Mouse (Mus musculus): ENCODE results near the gene Tomm40l.
A peak's percentile ranks its signal among the peaks of the same experiment; 100 is the strongest.
"Not testable (repeated sequence)": the region's sequence is repeated elsewhere in the genome, so short reads cannot be mapped to it uniquely, and the experiment has no call there.

Gene Tomm40l

DNA sequence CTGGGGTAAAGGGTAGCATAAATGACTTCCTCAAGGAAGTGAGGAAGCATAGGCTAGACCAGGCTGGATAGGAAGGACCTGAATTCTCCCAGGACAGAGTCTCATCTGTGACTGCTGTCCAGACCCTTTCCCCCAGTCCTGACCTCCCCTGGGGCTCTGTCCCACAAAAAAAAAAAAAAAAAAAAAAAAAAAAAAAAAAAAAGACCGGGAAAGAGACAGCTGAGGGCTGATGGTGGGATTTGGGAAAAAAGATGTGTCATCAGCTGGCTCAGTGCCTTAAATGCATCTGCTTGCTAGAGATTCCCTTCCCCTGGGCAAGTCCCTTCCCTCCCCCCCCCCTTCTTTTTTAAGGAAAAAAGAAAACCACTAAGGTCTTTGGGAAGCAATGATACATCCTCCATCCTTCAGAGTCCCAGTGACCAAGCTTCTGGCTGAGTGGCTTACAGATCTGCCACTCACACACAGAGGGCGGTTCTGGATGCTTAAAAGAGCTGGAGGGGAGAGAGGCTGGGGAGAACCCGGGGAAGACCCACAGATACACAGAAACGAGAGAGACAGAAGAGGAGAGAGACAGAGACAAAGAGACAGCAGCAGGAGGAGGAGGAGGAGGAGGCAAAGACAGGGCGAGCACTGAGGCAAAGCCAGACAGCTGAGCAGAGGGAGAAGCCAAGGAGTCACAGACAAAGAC is 27.7 kb upstream of the Tomm40l start, which contains the start of gene Adamts4:
TSS of gene Adamts4 (plus strand) at position 509 of the 688 bp plus-strand sequence.
- no peak for DNase-seq

DNA sequence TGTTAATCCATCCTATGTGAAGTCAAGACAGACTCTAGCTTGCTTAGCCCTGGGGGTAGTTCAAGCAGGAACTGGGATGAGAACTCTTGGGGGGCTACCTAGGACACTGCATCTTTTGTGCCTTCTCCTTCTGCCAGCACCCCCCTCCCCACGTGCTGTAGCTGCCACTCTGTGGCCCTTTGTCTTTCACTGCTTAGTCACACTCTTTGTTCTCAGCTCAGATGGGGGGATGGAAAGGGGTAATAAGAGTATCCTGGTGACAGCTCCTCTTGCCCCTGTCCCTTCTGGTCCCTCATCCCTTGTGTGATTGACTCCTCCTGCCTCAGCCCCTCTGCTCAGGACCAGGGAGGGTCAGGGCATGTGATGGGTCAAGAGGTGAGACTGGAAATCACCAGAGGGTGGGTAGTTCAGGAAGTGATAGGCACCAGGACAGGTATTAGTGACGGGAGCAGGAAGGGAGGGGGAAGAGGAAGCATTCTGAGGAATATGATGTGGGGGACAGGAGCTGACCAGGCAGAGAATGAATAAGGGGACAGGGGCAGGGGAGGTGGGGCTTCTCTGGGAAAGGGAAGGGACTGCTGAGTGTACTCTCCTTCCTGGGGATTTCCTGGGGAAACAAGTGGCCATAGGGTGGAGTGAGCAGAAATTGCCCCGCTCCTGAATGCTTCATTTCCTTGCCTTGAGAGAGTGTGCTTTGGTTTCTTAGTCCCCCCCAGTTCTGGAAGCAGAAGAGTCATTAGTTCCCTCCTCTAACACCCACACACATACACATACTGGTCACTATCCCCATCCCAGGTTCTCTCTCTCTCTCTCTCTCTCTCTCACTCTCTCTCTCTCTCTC is 26.3 kb upstream of the Tomm40l start:
- DNase-seq: no peak

DNA sequence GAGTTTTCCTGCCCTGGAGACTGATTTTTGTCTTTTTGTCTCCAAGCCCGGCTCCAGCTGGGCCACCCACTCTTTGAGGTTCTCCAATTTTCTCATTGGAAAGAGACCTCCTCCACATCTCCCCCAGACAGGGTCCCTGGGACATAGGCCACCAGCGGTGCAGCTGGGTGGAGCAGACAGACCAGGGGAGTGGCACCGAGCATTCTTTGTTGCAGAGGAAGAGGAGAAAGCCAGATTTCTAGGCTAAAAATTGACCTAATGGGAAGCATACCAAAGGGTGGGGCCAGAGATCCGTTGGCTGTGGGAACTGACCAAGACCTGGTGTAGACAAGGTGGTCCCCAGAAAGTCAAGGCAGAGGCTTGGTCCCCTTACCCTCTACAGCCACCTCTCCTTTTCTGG is 25.6 kb upstream of the Tomm40l start:
- no peak for DNase-seq

DNA sequence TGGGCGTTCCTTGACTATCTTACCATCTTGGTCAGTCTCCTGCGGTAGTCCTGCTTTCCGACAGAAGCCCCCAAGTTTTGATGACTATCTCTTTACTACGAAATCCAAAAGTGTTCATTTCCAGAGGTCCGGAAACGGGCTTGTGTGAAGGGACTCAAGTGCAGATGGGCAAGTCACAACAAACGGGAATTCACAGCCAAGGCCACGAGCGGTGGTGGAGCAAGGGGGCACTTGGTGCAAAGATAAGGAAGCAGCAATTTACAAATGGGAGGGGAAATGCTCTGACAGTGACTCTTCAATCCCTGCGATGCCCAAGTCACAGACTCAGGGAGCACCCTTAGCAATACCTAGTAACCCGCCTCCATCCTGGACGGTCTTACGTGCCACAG is 25.1 kb upstream of the Tomm40l start:
- no peak for DNase-seq

DNA sequence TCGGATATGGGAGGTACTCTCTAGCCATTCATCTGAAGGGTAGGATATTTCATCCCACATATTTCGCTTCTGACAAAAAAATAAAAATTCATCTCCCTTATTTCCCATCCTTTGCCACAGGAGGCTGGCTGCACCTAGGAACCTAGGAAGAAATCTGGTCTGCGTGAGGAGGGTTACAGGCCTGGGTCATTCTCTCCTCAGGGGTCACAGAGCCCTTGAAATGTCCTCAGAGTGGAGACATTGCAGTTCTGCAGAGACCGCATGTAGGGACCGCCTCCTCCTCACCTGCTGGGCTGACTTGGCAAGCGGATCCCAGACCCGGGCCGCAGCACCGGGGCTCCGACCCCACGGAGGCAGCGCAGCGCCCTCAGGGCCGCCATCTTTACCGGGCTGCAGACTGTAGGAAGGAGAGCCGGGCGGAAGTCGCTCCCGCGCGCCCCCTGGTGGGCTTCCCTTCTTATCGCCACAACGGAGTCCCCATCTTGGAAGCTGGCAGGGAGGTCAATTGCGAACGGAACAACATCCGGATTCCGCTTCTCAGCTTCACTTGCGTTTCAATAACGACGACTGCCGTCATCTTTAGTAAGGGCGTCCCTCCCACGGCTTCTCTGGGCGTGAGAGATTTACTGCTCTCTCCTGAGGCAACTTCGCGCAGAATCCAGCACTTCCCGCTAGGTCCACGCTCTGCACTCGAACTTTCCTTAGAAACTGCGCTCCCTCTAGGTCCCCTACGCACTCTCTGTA is 24.6 kb upstream of the Tomm40l start:
- DNase-seq: peak; percentile 98

DNA sequence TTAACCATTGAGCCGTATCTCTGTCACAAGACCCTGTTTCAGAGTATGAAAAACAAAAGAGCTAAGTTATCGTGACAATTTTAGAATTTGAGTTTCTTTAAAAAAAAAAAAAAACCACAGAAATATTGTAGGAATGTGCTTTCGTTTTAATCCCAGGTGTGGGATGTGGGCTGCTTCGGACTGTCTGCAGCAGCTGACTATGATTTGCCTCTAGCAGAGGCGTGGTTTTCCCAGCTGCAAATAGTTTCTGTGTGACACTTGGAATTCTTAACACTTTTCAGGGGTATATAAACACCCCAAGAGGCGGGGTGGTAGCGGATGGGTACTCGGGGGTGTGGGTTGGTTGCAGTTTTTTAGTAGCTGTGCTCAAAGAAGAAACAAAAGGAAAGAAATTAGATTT is 23.0 kb upstream of the Tomm40l start:
- DNase-seq: no peak

DNA sequence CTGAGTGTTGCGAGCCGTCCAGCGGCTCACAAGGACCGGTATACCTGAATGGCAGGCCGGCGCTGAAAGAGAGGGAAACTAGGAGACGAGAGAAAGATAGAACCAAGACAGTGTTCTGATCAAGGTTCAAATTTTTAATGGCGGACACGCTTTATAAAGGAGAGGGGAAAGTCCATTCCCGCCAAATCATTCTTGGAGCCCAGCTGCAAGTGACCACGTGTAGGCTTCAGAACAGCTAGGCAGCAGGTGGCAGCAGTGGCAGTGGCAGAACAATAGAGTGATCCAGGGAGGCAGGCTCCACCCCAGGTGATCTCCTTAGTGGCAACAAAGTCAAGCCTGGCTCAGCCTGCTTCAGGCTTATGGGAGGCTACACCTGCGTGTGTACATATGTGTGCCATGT is 19.6 kb upstream of the Tomm40l start:
- DNase-seq: not testable (repeated sequence)

DNA sequence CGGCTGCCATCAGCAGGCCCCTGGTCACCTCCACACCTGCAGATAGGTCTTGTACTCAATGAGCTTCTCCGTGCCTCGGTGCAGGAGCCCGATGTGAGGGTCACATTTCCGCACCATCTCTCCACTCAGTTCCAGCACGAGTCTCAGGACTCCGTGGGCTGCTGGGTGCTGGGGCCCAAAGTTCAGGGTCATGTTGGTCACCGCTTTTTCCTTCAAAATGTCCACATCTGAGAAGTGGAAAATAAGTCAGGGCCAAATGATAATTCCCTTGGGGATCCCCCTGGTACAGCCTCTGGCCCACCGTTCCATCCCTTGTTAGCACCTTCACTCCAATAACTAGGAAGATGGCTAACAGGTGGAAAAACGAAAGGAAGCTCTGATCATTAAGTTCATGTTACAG is 18.6 kb upstream of the Tomm40l start:
- DNase-seq: no peak

DNA sequence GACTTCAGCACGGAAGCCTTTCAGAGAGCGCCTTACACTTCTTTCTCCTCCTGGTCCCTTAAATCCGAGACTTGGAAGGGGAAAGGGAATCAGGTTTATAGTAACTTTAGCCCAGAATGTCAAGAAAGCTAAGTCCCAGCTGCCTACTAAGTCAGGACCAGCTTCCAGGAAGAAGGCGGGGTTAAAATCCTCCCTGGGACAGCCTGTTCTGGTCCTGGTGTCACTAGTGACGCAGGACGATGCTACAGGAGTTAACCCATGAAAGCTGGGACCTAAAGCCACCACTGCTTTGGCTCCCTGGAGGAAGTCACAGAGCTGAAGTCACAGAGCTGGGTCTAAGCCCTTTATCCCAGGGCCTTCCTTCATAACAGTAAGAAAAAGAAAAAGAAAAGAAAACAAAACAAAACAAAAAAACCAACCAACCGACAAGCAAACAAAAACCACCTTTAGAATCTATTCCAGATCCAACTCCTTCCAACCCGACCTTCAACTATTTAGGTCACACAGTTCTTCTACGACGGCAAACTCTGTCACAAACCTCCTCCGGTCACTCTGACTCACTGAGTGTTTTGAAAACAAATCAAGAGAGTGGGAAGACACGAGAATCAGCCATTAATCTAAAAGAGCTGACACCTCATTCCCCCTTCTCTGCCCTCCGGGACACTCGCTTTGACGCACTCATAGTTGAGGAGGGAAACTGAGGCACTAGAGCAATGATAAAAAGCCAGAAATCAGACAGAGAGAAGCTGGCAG is 17.9 kb upstream of the Tomm40l start:
- no peak for DNase-seq

DNA sequence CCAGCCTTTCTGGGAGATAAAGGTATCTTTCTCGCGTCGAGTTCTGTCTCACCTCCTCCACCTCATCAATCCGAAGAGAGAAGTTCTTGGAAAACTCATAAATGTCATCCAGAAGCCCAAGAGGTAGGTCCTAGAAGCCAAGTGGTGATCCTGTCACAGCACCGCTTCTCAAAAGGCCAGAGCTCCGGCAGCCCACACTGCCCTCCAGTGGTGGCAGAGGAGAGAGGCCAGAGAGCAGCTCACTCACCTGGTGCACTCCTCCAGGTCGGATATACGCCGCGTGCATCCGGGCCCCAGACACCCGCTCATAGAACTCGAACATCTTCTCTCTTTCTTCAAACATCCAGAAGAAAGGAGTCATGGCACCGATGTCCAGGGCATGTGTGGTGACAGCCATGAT is 16.1 kb upstream of the Tomm40l start:
- peak; percentile 54 for DNase-seq

DNA sequence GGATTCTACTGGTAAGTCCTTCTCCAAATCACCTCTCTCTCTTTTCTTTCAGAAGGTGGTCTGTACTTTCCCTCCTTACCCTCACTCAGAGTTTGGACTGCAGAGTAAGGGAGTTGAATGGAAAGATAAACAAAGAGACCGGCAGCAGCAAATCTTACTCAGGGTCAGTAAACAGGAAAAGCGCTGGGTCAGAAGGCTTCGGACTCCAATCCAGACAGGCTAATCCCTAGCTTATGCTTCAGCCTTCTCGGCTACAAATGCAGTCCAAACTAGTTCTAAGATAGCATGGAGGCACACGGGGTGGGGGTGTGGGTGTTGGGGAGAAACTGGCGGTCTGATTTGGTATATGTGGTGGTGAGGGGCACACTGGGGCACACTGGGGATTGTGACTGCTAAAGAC is 15.1 kb upstream of the Tomm40l start:
- no peak for DNase-seq

DNA sequence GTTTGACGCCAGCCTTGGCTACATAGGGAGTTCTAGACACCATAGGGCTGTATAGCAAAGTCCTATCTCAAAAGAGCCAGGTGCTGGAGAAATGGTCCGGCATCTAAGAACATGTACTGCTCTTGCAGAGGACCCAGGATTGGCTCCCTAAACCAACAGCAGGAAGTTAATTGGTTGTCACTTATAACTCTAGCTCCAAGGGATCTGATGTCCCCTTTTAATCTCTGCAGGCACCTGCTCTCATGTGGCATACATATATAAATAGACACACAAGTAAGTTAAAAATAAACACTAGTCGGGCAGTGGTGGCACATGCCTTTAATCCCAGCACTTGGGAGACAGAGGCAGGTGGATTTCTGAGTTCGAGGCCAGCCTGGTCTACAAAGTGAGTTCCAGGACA is 13.5 kb upstream of the Tomm40l start:
- DNase-seq: no peak

DNA sequence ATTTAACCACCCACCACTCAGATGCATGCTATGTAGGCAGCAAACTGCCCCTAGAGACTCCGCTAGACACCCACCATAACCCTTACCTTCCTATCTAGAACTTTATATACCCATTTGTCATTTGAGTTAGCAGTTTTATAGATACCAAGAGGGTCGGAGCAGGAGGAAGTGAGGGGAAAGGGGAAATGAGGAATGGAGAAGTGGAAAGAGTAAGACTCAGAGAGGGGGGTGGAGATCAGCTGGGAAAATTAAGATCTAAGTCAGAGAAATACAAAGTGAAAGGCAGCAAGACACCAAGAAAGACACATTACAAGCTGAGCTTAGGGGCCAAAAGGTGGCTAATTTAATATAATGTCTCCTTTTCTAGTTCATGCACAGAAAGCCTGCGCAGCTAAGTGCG is 12.2 kb upstream of the Tomm40l start:
- DNase-seq: no peak

DNA sequence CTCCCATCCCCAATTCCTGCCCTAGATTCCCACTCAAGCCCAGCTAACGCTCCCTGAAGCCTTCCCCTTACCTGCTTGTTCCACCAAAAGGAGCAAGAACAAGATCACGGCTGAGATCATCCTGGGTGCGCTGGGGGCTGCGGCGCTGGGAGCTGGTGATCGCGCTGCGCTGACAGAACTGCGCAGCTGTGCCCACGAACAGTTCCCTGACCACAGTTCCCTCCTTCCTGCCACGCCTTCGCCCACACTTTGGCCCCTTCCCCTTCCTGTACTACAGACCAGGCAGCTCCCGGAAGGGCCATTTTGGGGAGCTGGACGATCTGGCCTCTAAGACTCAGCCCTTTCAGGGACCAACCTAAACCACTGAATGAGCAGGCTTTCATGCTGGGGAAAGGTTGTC is 11.8 kb upstream of the Tomm40l start, which contains the start of gene Fcer1g:
TSS of gene Fcer1g (minus strand) at position 240 of the 400 bp plus-strand sequence.
- no peak for DNase-seq

DNA sequence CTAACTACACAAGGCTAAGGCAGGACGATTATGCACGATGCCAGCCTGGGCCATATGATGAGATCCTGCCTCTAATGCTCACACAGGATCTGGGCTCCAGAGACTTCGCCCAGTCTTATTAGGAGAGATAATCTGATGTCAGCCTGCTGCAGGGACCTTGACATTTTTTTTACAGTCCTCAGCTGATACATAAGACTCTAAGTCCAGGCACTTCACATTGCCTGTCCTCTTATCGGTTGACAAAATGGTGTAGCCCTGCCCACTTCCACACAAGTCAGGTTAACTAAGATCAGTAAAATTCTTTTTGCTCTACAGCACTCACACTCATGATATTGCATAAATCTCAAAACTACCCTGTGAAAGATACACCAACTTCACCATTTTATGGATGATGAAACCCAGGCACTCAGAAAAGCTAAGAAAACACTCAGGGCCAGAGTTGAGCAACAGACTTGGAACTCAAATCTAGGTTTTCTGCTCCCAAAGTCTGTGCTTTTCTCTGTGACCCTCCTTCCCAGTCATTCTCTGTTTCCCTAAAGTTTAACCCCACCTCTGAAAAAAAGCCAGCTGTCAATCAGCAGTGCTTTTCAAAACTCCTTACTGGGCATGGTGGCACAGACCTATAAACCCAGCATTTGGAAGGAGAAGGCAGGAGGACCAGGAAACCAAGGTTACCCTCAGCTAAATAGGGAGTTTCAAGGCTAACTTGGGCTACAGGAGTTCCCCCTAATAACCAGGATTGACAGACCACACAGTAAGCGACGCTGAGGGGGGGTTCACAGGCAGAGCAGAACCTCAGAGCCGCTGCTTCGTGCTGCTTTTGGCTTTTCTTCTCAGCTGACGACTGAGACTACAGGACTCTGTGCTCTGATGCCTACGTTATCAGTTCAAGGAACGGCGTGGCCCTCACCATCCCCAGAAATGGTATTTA is 10.8 kb upstream of the Tomm40l start:
- DNase-seq: no peak

DNA sequence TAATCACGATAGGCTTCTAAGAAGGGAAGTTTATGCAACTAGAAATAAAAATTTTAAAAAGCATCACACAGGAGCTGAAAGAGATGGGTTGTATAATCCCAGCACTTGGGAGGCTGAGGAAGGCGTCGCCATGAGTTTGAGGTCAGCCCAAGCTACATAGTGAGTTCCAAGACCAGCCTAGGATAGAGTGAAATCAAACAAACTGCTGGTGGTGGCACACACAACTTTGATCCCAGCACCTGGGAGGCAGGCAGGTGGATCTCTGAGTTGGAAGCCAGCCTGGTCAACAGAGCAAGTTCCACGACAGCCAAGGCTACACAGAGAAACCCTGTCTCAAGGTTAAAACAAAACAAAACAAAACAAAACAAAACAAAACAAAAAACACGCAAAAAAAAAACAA is 10.0 kb upstream of the Tomm40l start:
- DNase-seq: no peak

DNA sequence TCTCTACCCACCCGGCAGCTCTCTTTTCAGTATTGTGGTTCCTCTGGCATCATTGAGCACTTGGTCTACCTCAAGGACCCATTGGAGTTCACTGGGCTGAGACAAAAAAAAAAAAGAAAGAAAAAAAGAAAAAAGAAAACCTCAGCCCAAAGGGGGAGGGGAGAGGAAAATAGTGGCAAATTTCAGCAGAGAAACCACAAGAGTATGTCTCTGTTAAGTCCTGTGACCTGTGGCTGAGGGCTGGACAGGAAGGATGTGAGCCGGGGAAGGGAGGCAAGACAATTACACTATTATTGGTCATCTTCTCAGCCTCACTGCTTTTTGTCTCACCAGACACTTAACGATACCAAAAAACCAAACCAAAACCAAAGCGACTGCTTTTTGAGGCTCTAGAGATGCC is 9.5 kb upstream of the Tomm40l start:
- DNase-seq: no peak

DNA sequence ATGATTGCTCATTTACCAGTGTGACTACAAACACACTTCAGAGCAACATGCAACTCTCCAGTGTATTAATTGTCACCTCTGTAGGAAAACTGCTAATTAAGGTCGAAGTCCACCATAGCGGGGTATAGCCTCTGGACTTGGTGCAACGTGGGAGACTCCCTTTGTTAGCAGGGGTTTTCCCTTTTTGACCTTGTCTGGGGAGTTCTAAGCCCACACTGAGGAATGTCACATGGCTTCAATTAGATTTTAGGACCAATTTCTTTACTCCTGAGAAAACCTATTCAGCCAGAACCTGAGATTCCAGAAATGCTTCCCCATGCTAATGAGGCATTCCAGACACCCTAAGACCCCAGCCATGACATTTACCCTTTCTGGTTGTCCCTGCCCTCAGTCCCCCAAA is 7.9 kb upstream of the Tomm40l start:
- no peak for DNase-seq

DNA sequence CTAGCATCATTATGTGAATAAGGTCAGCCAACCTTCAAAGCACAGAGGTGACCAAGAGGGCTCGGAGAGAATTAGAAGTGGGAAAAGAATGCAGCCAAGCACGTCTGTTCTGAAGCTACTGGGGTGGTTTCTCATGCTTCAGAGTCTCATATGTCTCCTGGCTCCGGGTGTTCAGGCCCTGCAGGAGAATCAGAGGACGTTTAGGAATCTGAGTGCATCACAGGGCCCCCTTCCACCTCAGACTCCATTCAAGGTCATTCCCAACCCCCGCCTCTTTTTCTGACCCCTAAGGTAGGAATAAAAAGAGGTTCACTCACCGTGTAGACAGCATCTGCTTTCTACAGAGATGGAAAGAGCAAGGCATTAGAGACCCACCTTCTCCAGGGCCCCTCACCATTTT is 7.4 kb upstream of the Tomm40l start:
- DNase-seq: no peak

DNA sequence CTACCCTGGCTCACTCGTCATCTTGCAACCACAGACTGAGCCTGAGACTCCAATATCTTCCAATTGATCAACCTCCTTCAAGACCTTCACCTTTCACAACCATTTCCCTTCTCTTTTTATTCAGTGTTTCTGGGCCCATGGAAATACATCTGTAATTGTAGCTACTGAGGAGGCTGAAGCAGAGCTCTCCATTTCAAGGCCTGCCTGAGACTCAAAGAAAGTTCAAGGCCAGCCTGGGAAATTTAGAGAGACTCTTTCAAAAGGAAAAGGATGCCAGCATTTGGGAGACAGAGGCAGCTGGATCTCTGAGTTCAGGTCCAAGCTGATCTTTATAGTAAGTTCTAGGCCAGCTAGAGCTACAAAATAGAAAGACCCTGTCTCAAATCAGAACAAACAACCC is 5.6 kb upstream of the Tomm40l start:
- no peak for DNase-seq

DNA sequence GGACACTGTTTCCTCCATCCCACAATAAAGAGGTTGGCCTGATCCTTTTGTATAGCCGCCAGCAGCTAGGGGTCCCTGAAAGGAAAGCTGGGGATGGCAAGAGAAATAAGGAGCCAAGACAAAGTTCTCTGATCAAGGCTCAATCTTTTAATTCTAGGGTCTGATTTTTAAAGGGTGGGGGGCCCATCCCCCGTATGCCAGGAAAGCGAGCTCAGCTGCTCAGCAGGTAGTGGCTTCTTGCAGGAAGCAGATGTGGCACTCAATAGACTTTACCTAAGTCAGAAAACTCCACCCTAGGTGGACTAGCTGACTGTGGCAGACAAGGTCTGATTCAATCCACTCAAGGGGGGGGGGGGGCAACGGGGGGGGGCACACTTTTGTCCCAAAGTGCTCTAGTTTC is 4.5 kb upstream of the Tomm40l start:
- no peak for DNase-seq

DNA sequence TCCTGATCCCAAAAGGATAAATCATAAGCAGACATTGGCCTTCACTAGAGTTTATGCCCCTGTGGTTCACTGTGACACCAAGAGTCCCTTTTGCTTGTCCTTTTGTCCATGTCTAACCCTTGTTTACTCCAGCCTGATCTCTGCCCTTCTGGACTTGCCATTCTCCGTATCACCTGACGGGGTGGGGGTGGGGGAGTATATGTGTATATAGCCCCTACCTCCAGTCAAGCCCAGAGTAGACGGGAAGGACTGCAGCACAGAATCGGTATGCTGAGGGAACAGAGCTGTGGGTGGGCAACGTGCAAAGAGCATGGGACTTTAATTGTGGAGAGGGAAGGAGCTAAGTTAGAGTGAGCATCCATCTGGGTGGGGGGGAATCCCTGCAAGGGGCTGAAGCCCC is 2.5 kb upstream of the Tomm40l start, which contains the start of gene Apoa2:
TSS of gene Apoa2 (plus strand) at position 198 of the 400 bp plus-strand sequence.
- no peak for DNase-seq

Data from thymus, postnatal 14 days (tissue).